Mouse (Mus musculus) cerebellum, adult 8-10 months (tissue): ENCODE measurements around the gene Ntrk3.

Source experiments
- DNase-seq: peaks from one replicate; pipeline ENCODE4 v3.0.0; 2022

Gene Ntrk3

DNA sequence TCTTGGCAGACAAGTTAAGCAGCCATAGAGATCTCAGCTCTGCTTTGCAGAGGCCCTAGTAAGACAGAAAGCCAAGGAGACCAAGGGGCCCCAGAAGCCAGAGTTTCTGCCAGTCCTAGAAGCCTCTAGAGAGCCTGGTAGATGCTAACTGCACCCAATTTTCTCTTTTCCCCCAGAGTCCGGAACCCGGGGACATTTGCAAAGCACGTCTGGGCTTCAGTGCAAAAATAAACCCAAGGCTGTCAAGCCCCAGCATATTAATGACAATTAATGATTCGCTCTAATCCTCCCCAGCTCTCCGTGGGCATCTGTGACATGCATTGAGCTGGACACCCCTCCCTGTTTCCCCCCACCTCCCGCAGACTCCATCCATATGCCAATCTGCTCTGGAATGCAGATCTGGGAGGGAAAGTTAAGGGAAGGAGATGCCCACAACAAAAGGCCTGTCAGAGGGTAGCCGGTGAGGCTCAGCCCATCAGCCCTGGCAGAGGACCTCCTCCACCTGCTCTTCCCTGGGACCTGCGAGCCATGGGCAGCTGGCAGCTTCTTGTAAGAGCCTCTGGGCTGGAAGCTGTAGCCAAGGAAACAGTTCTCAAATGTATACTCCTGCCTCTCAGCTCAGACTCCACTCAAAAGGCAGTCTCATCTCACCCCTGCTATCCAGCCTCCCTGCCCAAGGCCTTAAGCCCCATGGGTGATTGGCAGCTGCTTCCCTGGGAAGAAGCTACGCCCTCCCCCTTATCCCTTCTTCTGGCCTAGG is 117.8 kb downstream of the Ntrk3 start:
- no peak for DNase-seq

DNA sequence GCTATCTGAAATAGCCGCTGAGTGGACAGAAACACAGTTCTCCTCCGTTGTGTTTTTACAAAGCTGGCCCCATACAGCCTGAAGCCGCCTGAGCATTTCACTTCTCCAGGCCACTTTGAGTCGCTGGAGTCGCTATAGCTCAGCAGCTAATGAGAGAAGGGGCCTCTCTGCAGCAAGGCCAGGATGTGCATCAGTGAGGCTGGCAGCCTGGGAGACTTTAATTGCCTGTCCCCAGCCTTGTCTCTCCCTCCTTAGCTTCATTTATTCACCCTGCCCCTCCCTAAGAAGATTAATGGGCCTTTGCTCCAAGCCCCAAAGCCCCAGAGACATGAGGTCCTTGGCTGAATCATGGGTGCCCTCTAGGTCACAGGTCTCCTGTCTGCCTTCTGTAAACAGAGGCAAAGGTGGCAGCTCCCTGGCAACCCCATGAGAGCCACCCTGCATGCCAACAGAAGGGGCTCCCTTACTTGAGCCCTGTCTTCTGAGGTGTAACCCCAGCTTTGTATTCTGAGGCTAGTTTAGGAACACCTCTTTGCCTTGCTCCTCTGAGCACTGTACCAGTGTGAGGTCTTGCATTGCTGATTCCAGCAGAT is 132.2 kb downstream of the Ntrk3 start:
- no peak for DNase-seq

DNA sequence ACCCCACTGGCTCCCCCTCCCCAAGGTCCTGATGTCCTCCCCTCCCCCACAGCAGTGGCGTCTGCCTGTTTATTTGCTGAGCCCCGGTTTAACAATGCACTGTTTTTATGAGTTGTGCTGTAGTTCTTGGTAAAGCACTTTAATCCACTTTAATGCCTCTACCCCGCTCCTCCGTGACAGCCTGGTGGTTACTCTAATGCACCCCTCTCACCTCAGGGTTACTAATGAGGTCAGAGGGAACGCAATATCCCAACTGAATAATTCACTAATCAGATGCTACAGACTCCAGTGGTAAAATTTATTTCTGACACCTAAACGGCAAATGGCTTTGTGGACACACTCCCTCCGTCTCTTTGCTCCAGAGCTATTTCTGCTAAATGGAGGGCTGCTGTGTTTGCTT is 133.9 kb downstream of the Ntrk3 start:
- no peak for DNase-seq

DNA sequence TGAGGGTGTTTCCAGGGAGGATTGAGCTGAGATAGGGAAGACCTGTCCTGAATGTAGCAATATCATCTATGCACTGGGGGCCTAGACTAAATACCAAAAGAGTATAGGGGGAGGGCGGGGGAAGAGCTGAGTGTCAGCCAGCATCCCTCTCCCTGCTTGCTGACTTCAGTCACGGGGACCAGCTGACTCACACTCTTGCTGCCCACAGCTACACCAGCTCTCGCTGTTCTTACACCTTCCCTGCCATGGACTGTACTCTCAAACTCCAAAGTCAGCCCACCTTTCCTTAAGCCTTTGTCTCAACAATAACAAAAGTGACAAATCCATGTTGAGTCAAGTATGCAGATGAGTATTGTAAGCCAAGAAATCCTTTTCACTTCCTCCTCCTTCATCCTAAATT is 136.0 kb downstream of the Ntrk3 start:
- no peak for DNase-seq

DNA sequence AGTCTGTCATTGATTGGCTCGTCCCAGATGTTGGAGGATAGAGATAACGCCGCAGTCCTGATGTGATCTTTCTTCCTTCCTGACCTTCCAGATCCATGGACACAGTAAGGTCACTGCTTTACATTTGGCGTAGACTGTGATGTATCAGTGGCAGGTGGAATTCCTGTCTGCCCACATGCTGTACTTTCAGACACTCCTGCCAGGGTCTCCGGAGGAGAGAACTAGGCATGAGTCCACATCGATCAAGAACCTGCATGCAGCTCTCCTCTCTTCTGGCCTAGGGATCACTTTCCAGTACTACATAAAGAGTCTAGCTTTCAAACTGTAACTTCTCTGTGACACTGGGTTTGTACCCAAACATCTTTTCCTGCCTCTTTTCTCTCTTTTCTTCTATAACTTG is 136.9 kb downstream of the Ntrk3 start:
- DNase-seq: no peak

DNA sequence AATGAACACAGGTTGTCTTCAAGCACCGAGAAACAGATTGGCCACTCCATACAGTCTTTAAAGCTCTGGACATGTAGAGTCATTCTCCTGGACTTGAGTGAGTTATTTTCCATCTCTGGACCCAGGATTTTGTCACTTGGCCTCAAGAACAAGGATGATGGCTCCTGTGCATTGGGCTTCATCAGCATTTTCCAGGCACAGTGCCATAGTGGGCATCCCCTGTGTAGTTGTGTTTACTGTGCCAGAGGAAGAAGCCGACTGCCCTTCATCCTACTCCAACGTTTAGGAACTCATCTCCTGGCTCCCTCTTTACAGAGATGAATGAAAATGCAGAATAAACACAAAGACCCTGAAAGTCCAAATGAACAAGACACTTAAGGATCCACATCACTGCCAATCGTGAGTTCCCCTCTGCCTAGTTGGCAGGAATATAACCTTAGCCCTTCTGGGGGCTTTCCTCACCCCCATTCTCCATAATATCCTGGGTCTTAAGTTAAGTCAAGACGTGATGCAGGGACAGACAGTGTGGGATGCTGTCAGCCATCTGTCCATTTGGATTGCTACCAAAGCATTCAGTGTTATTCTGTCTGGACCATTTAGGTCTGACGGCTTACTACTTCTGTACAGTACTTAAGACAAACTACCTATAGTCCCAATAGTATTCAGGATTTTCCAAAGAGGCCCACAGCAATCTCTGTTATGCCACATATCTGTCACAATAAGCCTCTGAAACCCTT is 137.7 kb downstream of the Ntrk3 start:
- DNase-seq: no peak

DNA sequence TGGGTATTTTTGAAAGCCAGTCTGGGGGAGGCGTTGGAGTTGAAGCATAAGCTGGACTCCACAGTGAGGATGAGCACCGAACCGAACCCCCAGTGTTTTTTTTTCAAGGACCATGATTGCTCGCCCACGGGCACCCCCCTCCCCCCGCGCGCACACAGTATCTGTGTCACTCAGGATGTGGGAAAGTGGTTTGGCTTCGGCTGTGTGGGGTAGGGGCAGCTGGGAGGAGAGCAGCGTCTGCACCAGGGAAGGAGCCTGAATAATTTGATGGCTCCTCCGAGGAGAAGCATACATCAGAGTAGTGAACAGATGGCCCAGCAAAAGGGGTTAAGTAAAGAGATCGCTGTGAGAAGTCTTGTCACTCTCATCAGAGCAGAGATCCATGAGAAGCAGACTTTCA is 139.7 kb downstream of the Ntrk3 start:
- no peak for DNase-seq

DNA sequence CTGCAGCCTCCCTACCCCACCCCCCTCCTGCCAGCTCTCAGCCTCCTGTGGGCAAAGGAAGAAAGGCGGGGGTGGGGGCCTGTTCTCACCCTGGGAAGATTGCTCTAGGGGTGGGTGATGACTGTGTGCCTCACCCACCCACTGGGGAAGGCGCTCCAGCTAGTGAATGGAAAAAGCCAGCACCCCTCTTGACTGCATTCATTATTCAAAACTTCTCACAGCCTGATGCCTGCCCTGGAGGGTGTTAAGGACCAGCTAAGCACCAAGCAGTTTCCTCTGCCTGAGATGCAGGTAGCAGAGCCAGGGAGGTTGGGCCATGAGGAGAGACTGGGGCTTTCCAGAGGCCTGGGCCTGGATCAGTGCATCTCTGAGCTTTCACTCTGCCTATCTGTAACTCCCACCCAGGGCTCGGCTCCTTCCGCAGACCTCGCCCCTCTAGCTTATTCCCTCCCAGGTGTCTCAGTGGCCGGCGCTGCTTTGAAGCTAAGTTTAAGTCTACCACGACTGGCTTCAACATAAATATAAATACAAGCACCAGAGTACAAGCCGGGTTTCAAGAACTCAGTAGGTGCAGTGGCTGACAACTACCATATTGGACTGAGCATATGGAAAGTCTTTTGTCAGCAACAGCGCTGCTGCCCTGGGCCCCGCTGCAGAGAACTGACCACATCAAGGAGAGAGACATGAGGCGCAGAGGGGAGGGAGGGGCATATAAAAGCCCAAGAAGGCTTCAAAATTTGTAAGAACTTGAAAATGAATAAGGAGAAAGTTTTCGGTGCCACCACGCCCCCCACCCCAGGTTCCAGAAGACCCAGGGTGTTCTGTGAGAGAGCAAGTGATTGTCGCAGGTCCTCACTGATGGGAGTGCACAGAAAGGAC is 140.3 kb downstream of the Ntrk3 start:
- no peak for DNase-seq

DNA sequence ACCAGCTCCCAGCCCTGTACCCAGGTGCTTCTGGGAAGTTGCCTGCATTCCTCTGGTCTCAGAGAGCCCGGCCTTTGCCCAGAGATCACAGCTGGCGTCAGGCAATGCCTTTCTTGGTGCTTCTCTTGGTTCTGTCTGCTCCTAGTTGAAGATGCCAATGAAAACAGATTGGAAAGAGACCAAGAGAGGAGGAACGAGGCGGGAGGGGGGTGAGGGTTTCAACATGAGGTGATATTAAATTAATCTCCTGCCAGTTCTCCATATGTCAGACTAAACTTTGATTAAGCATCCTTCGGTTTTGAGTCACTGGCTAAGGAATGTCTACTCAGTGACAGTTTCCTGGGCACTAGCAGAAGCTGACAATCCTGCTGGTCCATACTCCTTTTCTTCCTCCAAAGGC is 141.3 kb downstream of the Ntrk3 start:
- DNase-seq: no peak

DNA sequence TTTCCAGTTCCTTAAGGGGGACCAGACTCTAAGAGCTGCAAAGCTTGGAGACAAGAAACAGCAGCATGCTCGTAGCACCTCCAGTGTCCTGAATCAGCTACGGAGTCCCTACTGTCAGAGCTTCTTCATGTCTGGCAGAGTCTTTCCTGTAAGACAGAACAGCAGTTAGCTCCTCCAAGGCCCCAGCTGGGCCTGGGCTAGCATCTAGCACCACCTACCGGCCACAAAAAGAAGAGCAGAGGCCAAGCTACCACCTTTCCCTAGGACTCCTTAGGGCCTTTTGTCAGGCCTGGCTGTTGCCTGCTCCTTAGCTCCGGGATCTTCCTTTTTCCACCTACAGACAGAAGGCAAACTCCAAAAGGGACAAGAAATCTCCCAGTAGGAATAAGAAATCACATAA is 141.9 kb downstream of the Ntrk3 start:
- peak; percentile 76 for DNase-seq

DNA sequence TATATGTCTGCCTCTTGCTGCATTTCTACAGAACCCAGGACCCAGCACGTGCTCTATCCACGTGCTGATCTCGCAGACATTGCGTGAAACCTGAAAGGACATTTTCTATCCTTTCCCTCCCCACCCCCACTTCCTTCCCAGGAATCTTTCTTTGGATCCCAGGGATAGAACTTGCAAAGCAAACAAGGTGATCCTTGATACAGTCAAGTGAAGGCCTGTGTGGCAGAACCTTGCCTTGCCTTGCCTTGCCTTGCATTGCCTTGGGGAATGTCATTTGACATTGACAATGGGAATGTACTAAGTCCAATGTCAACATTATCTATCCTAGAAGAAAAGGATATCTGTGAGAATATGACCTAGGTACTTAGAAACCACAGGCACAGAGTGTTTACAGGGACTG is 144.9 kb downstream of the Ntrk3 start:
- DNase-seq: no peak

DNA sequence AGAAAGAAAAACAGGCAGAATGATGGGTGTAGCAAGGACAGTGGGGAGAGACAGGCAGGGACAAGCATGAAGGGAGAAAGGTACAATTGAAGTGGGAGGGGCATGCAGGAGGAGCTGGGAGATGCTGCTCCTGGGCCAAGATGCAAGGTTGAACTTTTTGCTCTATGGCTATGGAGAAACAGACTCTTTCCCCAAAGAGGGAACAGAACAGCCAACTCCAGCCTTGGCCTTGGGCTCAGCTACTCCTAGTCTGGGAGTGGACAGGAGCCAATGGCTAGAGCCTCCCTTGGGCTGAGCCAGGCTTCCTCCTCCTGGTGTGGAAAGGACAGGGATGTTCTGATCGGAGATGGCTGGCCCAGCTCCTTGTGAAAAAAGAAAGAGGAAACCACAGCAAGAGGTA is 145.6 kb downstream of the Ntrk3 start:
- DNase-seq: no peak

DNA sequence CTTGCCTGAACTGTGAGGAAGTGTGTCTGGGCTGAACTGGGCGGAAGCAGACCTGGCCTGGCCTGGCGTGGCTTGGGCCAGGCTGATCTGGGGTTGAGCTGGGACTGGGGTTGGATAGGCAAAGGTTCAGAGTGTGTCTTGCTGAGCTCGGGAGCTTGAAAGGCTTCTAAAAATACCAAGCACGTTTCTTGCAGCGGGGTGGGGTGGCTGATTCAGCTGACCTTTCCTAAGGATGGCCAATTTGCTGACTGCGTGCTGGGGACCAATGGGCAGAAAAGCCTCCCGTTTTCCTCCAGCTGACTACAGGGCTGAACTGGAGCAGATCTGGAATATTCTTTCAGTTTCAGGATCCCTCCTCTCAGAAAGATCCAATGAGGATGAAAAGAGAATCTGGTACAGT is 148.0 kb downstream of the Ntrk3 start:
- no peak for DNase-seq

DNA sequence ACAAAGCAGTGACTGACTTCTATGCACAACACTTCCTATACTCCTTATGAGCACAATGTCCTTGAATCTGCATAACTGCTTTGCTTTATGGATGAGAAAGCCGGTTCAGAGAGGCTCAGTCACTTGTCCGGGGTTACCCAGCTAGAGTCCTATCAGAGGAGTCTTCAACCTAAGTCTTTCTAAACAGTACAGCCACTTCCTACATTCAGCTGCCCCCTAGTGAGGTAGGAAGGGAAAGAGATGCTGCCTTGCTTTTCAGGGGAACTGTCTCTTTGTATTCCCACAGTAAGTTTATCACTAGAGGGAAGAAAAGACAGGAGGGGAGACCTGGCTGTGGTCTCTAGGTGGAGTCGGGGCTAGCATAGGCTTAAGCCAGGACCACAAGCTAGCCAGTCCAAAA is 151.0 kb downstream of the Ntrk3 start:
- DNase-seq: no peak

DNA sequence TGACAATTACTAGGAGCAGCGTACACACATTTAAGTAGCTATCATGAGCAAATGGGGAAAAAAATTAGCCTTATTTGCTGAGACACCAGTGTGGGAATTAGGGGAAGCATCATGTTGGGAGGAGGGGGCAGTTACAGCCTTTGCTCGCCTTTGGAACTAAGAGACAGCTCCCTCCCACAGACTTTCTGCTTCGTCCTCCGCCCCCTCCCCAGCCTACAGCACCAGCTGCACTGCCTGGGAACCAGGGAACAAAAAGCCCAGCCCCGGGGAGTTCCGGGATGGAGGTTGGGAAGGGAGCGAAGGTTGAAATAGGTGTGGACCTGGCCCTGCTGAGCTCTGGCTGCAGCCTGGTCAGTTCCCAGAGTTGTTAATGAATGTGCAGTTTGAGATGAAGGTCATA is 151.9 kb downstream of the Ntrk3 start:
- DNase-seq: no peak

DNA sequence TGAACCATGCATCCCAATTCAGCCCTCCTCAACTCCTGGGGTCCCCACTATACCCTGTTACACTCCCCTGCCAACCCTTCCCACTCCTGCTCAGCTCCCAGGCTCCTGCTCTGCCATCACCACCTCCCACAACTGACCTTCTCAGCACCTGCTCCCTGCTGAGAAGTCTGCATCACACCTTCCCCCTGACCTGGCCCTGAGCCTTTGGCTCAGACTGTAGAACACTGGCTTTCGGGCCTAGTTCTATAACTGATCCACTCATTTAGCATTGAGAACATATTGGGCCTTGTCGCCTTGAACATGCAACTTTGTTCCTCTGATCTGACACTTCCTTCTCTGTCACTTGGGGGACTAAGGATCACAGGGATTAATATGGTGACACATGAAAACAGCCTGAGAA is 152.9 kb downstream of the Ntrk3 start:
- no peak for DNase-seq

DNA sequence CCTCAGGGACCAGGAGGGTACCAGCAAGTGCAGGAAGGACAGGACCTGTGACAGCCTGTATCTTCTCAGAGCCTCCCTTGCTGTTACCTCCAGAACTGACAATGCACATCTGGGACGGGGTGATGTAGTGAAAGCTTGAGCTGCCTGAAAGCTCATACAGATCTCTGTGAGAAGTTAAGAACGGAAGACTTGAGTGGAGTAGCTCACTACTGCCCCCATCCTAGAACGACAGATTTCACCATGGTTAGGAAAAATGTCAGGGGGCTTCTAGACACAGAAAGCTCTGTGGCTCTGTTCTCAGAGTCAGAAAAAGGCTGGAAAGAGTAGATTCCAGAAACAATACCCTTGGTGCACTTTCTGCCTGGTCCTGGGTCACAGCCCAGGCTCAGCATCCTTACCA is 153.3 kb downstream of the Ntrk3 start:
- no peak for DNase-seq

DNA sequence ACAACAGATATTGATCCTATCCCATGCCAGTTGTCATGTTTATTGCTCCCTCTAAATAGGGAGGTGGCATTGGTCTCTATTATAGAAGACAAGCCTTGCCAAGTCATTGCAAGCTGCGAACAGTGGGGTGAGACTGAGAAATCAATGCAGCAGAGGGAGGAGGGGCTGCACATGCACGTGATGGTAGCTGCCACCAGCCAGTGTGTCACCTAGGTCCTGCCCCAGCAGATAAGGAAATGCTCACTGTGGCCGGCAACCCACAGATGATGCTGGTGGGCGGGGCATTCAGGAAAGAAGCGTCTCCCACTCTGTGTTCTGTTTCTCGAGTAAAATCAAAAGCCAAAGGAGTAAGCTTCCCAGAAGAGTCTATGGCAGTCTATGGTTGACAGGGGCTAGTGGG is 154.1 kb downstream of the Ntrk3 start:
- no peak for DNase-seq

DNA sequence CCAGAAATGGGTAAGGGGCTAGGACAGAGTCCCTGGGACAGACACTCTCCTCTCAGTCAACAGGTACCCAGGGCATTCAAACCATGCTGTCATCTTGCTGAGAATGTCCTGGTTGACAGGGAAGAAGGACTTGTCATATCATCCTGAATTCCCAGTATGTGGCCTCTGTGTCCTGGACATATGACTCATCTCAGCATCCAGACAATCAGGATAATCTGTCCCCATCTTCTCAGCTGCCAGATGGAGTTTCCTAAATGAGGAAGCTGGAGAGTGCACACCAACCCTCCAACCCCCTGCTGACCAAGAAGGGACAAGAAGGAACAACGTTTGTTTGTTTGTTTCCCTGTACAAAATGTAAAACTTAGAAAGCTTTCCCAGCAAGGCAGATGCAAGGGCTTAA is 156.5 kb downstream of the Ntrk3 start:
- no peak for DNase-seq

DNA sequence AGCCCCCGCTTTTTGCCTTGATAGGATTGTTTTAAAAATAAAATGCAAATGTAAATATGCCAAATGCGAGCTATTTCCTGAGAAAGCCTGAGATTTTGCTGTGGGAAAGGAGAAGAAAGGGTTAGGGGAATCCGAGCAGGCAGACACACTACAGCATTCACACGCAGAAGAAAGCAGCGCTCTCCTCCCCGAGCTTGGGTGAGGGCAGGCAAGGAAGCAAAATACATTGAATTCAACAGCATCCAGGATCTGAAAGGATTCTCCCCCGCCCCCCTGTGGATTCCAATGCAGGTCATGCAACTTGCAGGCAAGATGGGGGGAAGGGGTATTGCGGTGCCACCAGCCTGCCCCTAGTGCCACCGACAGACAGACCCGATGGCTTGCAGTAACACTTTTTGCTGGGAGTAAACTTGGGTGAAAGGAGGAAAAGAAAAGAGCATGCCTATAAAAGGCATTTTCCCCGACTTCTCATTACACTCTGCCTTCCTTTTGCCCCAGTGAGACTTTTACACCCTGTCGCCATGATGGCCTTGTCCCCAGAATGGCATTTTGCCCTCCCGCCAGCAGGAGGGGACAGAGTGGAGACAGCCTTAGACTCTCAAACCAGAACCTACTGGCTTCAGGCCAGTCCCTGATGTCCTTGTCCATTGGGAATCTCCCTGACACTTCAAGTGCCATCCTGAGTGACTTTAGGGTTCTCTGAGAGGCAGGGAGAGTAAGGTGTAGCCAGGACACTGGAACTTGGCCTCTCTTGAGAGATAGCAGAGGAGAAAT is 158.2 kb downstream of the Ntrk3 start:
- DNase-seq: peak; percentile 73

DNA sequence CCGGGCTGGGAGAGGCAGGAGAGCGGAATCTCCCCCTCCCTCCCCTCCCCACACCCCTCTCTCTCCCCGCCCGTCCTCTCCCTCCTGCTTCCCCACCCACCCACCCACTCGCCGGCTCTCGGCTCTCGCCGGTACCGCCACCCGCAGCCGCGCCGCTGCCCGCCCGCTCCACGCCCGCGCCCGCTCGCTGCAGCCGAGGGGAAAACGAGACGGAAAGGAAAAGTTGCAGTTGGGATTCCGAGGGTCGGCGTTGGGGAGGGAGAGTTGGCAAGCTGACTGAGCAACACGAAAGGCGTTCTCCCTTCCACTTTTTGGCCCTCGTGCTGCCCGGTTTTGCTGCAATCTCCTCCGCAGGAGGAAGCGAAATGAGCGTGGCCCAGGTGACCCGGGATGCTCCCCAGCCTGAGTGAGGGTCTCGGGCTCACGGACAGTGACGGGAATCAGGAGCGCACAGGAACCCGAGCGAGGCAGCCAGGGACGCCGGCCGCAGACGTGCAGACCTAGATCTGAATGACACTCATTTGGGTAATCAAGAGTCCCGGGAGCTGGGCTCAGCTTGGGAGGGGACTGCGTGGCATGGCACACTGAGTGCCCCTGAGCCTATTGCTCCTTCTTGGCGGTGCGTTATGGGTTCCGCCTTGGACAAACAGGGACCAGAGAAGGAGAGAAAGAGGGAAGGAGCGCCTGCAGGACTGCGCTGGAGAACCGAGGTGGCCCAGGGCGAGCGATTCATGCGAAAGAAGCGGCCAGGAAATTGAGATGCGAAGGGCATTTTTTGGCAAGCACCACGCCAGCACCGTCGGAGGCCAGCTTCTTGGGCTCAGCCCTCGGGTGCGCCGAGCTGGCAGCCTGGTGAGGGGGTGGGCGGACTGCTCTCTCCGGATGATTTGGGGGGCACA is 159.1 kb downstream of the Ntrk3 start:
- peak; percentile 73 for DNase-seq

DNA sequence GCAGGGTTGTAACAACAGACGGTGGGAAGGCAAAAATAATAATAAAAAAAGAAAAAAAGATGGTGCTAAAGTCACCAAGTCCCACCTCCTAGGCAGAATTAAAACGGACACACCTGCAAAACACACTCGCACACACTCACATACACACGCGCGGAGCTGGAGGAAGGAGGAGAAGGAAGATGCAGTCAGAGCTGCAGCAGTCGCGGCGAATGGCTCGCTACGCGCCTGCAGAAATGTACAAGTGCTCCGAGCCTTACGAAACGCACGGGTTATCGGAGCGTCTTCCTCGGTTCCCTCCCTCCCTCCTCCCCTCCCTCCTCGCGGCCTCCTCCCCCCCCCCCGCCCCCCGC is 159.7 kb downstream of the Ntrk3 start:
- peak; percentile 62 for DNase-seq
